Mouse (Mus musculus) c-Kit-positive CD71-negative TER-119-negative erythroid progenitor cells, embryonic 14.5 days (primary cell): ENCODE results near the gene Arfgap3.
"Not testable (repeated sequence)": the region's sequence is repeated elsewhere in the genome, so short reads cannot be mapped to it uniquely, and the experiment has no call there.

ENCODE experiments used
- DNase-seq: peaks from one replicate; pipeline ENCODE4 v3.0.0-alpha.2; 2013; ENCODE audit warnings: low read depth

Gene Arfgap3

GRCm38 (mm10) chr15:83293706-83294645, 56.1 kb downstream of the Arfgap3 start:
- no peak for DNase-seq

DNA sequence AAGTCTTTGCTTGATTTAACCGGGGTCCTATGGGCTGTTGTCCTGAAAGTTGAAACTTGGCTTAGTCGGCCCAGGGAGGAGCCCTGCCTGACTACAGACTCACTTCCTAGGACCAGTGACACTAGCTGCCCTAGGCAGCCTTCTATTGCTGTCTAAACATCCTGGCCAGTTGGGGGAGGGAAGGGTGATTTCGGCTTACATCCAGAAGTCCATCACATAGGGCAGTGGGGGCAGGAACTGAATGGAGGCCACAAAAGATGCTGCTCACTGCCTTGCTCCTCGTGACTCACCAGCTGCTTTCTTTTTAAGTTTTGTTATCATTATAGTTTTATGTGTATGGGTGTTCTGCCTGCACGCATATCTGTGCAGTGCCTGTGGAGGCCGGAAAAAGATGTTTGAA, 56.9 kb downstream of the Arfgap3 start:
- DNase-seq = no peak

DNA sequence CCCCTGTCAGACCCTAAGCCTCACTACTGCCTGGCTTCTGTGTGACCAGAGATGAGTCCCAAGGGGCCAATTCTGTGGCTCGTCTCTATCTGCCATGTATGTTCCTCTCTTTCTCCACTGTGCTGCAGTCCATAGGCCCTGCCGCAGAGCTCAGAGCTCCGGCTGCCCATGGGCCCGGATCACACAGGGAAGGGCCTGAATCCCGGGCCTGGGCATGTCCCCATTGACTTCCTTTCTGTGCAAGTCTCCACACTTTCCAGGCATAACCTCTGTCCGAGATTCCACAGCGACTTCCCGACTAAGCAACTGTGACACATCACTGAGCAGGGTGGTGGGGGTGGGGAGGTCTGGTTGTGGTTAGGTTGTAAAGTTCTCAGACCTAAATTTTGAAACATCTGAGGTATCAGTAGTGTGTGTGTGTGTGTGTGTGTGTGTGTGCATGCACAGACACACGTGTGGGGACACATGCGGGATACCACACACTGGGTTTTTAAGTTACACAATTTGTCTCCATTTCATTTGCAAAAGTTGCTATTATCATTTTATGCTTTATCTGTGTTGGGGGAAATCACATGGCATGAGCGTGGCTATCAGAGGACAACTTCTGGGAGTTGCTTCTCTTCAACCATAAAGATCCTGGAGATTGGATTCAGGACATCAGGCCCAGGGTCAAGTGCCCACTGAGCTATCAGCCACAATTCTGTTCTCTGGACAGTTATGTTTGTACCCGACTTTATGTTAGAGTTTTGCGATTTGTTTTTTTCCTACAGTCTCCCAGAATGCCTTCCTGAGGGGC, 57.6 kb downstream of the Arfgap3 start:
- no peak for DNase-seq

DNA sequence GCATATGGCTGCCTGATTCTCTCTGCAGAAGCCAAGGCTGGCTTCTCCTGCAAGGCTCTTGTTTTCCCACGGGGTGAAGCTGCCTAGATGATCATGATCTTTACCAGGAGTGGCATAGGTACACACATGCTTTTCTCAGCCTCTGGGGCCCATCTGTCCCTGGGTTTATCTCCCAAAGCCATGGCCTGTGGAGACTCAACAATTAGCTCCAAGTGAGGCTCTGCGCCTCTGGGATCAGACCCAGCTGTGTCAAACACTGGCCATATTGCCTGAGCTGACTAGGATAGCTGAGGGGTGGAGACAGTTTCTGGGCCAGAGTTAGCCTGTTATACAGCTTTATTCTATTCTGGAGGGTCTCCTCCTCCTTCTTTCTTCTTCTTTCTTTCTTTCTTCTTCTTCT, 59.1 kb downstream of the Arfgap3 start:
- DNase-seq = no peak

GRCm38 (mm10) chr15:83284828-83285227, 65.2 kb downstream of the Arfgap3 start:
- DNase-seq = no peak

DNA sequence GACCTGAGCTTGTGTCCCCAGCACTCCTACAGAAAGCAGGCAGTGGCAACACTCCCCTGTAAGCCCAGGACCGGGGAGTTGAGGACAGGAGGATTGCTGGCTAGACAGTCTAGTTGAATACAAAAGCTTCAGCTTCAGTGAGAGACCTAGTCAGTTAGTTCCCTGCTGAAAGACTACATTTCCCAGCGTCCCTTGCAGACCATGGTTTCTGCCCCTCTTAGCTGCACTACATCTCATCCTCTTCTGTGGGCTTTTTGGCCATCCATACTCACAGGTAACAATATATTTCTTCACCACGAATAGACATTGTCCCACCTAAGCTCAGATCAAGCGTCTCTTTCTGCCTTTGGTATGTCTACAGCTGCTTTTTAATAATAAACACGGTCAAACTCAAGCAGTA, 67.7 kb downstream of the Arfgap3 start:
- no peak for DNase-seq

GRCm38 (mm10) chr15:83281303-83281702, 68.7 kb downstream of the Arfgap3 start:
- DNase-seq = no peak

- no peak for DNase-seq
Measured at GRCm38 (mm10) chr15:83278579-83278978, 71.5 kb downstream of the Arfgap3 start.

DNA sequence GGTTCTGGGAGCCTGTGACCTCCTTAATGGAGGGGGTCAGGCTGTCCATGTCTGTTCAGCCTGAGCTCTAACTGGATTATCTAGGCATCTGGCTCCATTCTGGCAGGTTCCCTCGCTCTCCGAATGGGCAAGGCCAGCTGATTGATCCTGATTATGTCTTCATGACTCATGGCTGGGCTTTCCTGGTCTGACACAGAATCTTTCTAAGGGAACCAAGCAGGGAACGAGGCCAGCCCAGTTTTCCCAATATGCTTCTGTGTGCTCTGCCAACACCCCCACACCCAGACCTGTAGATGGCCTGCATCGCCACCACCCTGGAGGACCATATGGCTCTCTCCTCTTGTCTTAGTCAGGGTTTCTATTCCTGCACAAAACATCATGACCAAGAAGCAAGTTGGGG, 72.6 kb downstream of the Arfgap3 start:
- no peak for DNase-seq

- DNase-seq = not testable (repeated sequence)
Measured at GRCm38 (mm10) chr15:83274237-83274636, 75.8 kb downstream of the Arfgap3 start.

GRCm38 (mm10) chr15:83273017-83273416, 77.0 kb downstream of the Arfgap3 start:
- DNase-seq = no peak

DNA sequence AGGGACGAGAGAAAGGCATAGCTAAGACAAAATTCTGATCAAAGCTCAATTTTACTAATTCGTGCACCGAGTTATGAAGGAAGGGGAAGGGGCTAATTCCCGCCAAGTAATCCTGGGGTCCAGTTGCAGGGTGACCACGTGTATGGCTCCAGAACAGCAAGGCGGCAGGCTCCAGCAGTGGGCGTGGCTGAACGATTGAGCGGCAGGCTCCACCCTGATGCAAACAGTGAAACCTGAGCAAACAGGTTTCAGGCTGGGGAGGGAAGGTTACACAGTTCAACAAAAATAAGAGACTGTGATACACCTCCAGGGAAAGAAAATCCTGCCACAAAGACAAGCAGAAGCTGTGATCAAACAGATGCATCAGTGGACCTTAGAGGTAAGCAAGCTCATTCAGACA, 78.8 kb downstream of the Arfgap3 start:
- DNase-seq = not testable (repeated sequence)

DNA sequence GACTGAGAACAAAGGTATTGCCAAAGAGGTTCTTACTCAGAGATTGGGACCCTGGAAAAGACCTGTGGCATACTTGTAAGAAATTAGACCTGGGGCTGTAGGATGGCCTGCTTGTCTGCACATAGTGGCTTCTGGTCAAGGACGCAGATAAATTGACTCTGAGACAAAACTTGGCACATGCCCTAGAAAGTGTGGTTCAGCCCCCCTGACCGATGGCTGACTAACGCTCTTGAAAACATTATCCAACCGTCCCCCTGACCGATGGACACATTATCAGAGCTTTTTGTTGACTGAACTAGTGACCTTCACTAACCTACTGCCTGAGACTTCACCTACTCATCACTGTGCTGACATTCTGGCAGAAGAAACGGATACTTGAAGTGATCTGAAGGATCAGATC, 80.1 kb downstream of the Arfgap3 start:
- not testable (repeated sequence) for DNase-seq

- DNase-seq = not testable (repeated sequence)
Measured at GRCm38 (mm10) chr15:83268428-83268827, 81.6 kb downstream of the Arfgap3 start.

DNA sequence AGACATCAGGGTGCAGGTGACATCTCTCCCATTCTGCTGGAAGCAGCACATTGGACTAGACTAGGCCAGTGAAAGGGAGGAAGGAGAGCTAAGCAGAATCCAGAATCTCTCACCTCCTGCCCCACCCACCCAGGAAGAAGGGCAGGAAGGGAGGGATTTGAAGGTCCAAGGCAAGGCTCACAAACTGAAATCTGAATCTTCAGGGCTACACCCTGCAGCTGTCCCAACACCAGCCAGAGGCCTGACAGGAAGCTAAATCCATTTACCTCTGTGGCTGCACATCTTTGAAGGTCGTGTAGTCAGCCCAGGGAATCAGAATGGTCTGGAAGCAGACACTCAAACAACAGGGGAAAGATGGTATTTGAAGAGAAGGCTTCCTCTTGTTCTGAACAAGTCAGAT, 84.8 kb downstream of the Arfgap3 start:
- DNase-seq = no peak

- no peak for DNase-seq
Measured at GRCm38 (mm10) chr15:83263405-83263804, 86.6 kb downstream of the Arfgap3 start.

- no peak for DNase-seq
Measured at GRCm38 (mm10) chr15:83257906-83258305, 92.1 kb downstream of the Arfgap3 start.

DNA sequence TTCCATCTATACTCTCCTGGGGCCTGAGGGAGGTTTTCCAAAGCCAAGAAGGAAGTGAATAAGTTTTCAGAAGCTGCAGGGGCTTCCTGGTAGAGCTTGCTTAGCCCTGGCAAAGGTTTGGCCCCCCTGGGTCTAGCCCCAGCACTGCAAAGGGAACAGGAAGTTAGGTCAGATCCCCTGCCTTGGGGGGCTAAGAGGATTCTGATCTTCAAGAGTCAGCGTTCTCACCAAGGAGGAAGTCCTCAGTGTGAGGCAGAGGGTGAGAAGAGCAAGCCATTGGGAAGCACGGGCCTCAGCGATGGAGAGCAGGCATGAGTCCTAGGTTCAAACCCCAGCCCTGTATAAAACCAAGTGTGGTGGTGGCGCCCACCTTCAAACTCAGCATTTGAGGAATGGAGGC, 93.6 kb downstream of the Arfgap3 start:
- DNase-seq = no peak

GRCm38 (mm10) chr15:83255944-83256343, 94.1 kb downstream of the Arfgap3 start:
- no peak for DNase-seq

DNA sequence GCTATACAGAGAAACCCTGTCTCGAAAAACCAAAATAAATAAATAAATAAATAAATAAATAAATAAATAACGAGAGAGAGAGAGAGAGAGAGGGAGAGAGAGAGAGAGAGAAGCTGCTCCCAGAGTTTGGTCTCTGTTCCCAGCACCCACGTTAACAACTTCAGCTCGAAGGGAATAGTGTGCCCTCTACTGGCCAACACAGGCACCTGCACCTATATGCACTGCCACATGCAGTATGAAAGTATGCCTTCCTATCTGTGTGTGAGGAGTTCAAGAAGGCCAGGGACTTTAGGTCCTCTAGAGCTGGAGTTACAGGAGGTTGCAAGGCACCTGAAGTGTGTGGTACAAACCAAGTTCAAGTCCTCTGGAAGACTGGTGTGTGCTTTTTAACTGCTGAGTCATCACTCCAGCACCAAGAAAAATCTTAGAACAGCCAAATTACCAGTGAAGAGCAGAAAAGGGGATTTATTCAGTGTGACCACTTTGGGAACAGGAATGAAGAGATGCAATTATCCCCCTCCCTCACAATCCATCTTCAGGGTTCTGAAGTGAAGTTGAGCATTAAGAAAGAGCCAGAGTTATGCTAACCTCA, 94.8 kb downstream of the Arfgap3 start:
- DNase-seq = no peak

- DNase-seq = no peak
Measured at GRCm38 (mm10) chr15:83254372-83255070, 95.5 kb downstream of the Arfgap3 start.

GRCm38 (mm10) chr15:83252060-83252459, 98.0 kb downstream of the Arfgap3 start:
- DNase-seq = no peak
